1 mouse cellular context compared by ENCODE assay signal in the genomic region with DNA sequence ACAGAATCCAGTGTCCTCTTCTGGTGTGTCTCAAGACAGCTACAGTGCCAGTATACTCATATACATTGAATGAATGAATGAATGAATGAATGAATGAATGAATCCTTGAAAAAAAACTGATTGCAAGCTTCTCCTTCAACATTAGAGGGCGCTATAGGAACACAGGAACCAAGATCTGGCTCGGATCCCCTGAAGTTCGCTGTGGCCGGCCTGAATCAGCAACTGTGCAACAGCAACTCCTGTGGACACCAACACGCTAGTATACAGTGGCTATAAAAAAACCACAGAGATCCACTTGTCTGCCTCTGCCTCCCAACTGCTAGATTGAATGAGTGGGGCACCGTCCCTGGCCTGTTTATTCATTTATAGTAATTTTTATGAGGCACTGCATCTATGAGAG.
TF ChIP-seq lines count a peak whose summit lies in the region.

No protein-coding gene starts in this region.

TF ChIP-seq in MEL, 35 proteins besides CTCF, POLR2A, EP300 and RAD21 (continued from another document):
- TF ChIP-seq GABPA (IDR thresholded peaks at IDR 0.05; ENCODE audit: low read depth, low read length) (no peak), HCFC1 (IDR thresholded peaks at IDR 0.05; ENCODE audit: low read depth, low read length) (no peak), CHD2 (IDR thresholded peaks at IDR 0.05; ENCODE audit: low read length) (no peak), USF1 (IDR thresholded peaks at IDR 0.05; ENCODE audit: low read depth, low read length) (no peak)
